Mouse (Mus musculus): ENCODE data around the gene Zranb1.

The Zranb1 gene

GRCm38 (mm10) chr7:133002271-133002670, 71.3 kb downstream of the Zranb1 start:
- peak; percentile 34 for DNase-seq (ENCODE audit: low spot score)

- DNase-seq (ENCODE audit: low spot score): peak; percentile 90
Observed at GRCm38 (mm10) chr7:133003421-133003820, 72.5 kb downstream of the Zranb1 start.

- DNase-seq (ENCODE audit: low spot score): no peak
Observed at GRCm38 (mm10) chr7:133005772-133006171, 74.8 kb downstream of the Zranb1 start.

GRCm38 (mm10) chr7:133007343-133007742, 76.4 kb downstream of the Zranb1 start:
- DNase-seq (ENCODE audit: low spot score): no peak

GRCm38 (mm10) chr7:133008663-133009062, 77.7 kb downstream of the Zranb1 start:
- DNase-seq (ENCODE audit: low spot score): no peak

- DNase-seq (ENCODE audit: low spot score): no peak
Observed at GRCm38 (mm10) chr7:133009676-133010075, 78.7 kb downstream of the Zranb1 start.

- no peak for DNase-seq (ENCODE audit: low spot score)
Observed at GRCm38 (mm10) chr7:133010477-133010876, 79.5 kb downstream of the Zranb1 start.

- no peak for DNase-seq (ENCODE audit: low spot score)
Observed at GRCm38 (mm10) chr7:133011191-133011590, 80.2 kb downstream of the Zranb1 start.

GRCm38 (mm10) chr7:133011611-133012010, 80.7 kb downstream of the Zranb1 start:
- no peak for DNase-seq (ENCODE audit: low spot score)

GRCm38 (mm10) chr7:133012637-133013366, 81.9 kb downstream of the Zranb1 start:
- DNase-seq (ENCODE audit: low spot score): no peak

- no peak for DNase-seq (ENCODE audit: low spot score)
Observed at GRCm38 (mm10) chr7:133013923-133014322, 83.0 kb downstream of the Zranb1 start.

- no peak for DNase-seq (ENCODE audit: low spot score)
Observed at GRCm38 (mm10) chr7:133014631-133015030, 83.7 kb downstream of the Zranb1 start.

GRCm38 (mm10) chr7:133015416-133016070, 84.6 kb downstream of the Zranb1 start:
- DNase-seq (ENCODE audit: low spot score): no peak

- no peak for DNase-seq (ENCODE audit: low spot score)
Observed at GRCm38 (mm10) chr7:133018961-133019360, 88.0 kb downstream of the Zranb1 start.

- no peak for DNase-seq (ENCODE audit: low spot score)
Observed at GRCm38 (mm10) chr7:133019481-133020020, 88.6 kb downstream of the Zranb1 start.

- no peak for DNase-seq (ENCODE audit: low spot score)
Observed at GRCm38 (mm10) chr7:133024694-133025093, 93.8 kb downstream of the Zranb1 start.

- no peak for DNase-seq (ENCODE audit: low spot score)
Observed at GRCm38 (mm10) chr7:133027930-133028329, 97.0 kb downstream of the Zranb1 start.

GRCm38 (mm10) chr7:133029004-133029403, 98.1 kb downstream of the Zranb1 start:
- DNase-seq (ENCODE audit: low spot score): no peak

- no peak for DNase-seq (ENCODE audit: low spot score)
Observed at GRCm38 (mm10) chr7:133029496-133030047, 98.6 kb downstream of the Zranb1 start.

GRCm38 (mm10) chr7:133032589-133033203, 101.8 kb downstream of the Zranb1 start:
- DNase-seq (ENCODE audit: low spot score): peak; percentile 69

GRCm38 (mm10) chr7:133035901-133036300, 105.0 kb downstream of the Zranb1 start:
- no peak for DNase-seq (ENCODE audit: low spot score)
